Mouse (Mus musculus) lung, embryonic 15.5 days (tissue): ENCODE measurements at regions not wholly inside any gene's neighbourhood (a gene's known extent, or its start where the extent isn't known, plus 50 kb on each side); places are given as distances from the start of the nearest gene placed in this dataset.

Source experiments
- ATAC-seq: fragments of 200-750 bp; cut with Nextera tagmentation; 2 replicates; pipeline ENCODE4 v1.8.0; 2017; ENCODE audit warnings: moderate number of reproducible peaks, borderline replicate concordance; ENCODE audit not compliant: low FRiP score, low TSS enrichment; ENCODE audit errors: extremely low read depth
- H3K27ac ChIP-seq: fragments of 300-500 bp; sonication (generic); 2 replicates; pipeline ENCODE4 v1.5.1; 2015; ENCODE audit warnings: moderate library complexity, mild to moderate bottlenecking, inconsistent platforms
- H3K27me3 ChIP-seq: fragments of 300-500 bp; sonication (generic); 2 replicates; pipeline ENCODE4 v1.6.1; 2015; ENCODE audit warnings: inconsistent platforms
- H3K36me3 ChIP-seq: fragments of 300-500 bp; sonication (generic); 2 replicates; pipeline ENCODE4 v1.6.1; 2015; ENCODE audit warnings: inconsistent platforms
- H3K4me1 ChIP-seq: fragments of 300-500 bp; sonication (generic); 2 replicates; pipeline ENCODE4 v1.6.1; 2015; ENCODE audit warnings: inconsistent platforms
- H3K4me2 ChIP-seq: fragments of 300-500 bp; sonication (generic); 2 replicates; pipeline ENCODE4 v1.6.1; 2015; ENCODE audit warnings: inconsistent platforms, mild to moderate bottlenecking, moderate library complexity
- H3K4me3 ChIP-seq: fragments of 300-500 bp; sonication (generic); 2 replicates; pipeline ENCODE4 v1.5.1; 2015; ENCODE audit warnings: mild to moderate bottlenecking, inconsistent platforms
- H3K9ac ChIP-seq: fragments of 300-500 bp; sonication (generic); 2 replicates; pipeline ENCODE4 v1.6.1; 2015; ENCODE audit warnings: inconsistent platforms
- H3K9me3 ChIP-seq: fragments of 300-500 bp; sonication (generic); 2 replicates; pipeline ENCODE4 v1.6.1; 2016; ENCODE audit warnings: inconsistent platforms
- WGBS: fragments of 180-500 bp; shearing (Covaris S2); methylation state at CpG from one replicate; pipeline ENCODE4 v1.1.7; 2015; 5-methylcytosine and 5-hydroxymethylcytosine counted together

DNA sequence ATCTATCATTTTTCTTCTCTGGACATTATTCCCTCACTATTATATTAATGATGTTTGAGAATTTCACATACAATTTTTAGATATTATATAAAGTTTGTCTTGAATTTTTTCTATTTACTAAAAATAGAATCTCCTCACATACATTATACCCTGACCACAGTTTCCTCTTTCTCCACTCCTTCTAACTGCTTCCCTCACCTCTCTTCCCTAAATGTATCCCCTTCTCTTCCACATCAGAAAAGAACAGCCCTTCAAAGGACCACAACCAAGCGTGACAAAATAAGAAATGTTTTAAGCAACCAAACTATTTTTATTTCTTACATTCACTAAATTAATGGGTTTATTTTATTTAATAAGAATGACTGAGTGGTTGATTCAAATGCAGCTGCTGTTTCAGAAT lies 1034.9 kb upstream of the Slc10a2 start:
- Histone ChIP-seq H3K27ac (no peak overlapping the region), H3K36me3 (no peaks in the 10 kb centered on the region), H3K4me3 (no peak overlapping the region), H3K4me2 (no peak overlapping the region), H3K9ac (no peak overlapping the region), H3K9me3 (no peaks in the 10 kb centered on the region), H3K27me3 (no peaks in the 10 kb centered on the region), H3K4me1 (no peaks in the 10 kb centered on the region)
- ATAC-seq = no peak
- 86% methylated on average over 1 of the region's 1 CpGs for WGBS

DNA sequence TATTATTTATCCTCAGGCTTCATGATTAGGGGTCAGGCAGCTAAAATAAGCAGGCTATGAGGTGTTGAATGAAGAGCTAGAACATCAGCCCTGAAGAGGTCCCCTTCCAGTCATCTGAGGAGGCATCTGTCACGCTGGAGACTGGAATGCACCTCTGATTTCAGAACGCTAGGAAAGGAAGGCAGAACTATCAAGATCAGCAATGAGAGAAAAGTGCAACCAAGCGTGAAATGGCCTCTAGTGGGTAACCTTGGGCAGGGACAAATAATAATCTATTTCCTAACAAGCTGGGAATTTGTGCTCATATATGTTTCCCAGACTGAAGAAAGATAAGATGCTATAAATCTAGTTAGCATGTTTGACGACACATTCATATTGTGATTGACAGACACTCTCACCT lies 1034.0 kb upstream of the Slc10a2 start:
- no peak for ATAC-seq
- H3K27ac ChIP-seq = no peak overlapping the region
- no peak overlapping the region for H3K4me3 ChIP-seq
- H3K27me3 ChIP-seq = no peaks in the 10 kb centered on the region
- no peaks in the 10 kb centered on the region for H3K36me3 ChIP-seq
- H3K4me2 ChIP-seq = no peak overlapping the region
- 30% methylated on average over 4 of the region's 4 CpGs for WGBS
- H3K9me3 ChIP-seq = no peaks in the 10 kb centered on the region
- H3K9ac ChIP-seq = no peak overlapping the region
- H3K4me1 ChIP-seq = no peaks in the 10 kb centered on the region

DNA sequence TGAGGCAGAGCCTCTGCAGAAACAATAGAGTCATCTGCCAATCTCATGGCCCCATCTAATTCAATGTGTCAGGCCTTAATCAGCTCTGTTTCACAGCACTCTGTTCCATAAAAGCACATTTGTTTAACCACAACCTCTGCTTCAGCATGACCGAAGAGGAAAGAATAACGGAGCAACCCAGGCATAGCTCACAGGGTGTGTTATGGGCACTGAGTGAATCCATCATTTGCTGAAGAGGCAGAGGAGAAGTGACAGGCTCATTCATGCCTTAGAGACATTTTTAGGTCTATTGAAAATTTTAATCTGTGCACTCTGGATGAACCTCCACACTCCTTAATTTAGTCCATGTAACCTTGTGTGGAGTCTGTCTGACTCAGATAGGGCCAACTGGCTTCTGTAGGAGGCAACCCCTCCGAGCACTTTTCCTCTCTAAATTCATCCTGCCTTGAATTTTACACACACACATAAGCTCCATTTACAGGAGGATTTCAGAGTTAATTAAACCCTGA lies 1027.1 kb upstream of the Slc10a2 start:
- Histone ChIP-seq H3K36me3 (no peaks in the 10 kb centered on the region), H3K27ac (no peak overlapping the region), H3K4me1 (no peaks in the 10 kb centered on the region), H3K9ac (no peak overlapping the region), H3K9me3 (no peaks in the 10 kb centered on the region), H3K4me2 (no peak overlapping the region), H3K27me3 (no peaks in the 10 kb centered on the region), H3K4me3 (no peak overlapping the region)
- ATAC-seq = no peak
- WGBS = 73% methylated on average over 3 of the region's 3 CpGs

DNA sequence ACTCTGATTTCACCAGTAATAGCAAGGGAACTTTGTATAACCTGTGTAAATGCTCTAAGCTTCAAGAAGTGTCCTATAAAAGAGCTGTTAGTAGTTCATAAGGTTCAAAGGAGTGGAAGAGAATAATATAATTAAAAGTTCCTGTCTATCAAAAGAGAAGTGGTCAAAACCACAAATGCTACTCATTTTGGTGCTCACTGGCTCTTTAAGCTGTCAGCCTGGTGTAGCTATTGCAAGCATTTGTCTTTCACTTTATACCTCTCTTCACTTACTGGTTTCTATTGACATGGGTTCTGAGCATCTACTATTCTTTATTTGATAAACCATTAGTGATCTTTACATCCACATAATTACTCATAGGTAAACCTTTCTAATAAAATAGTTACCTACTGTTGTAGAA lies 1020.1 kb upstream of the Slc10a2 start:
- Histone ChIP-seq H3K4me1 (no peaks in the 10 kb centered on the region), H3K9ac (no peak overlapping the region), H3K9me3 (no peaks in the 10 kb centered on the region), H3K4me3 (no peak overlapping the region), H3K27me3 (no peaks in the 10 kb centered on the region), H3K27ac (no peak overlapping the region), H3K36me3 (no peaks in the 10 kb centered on the region), H3K4me2 (no peak overlapping the region)
- no peak for ATAC-seq

DNA sequence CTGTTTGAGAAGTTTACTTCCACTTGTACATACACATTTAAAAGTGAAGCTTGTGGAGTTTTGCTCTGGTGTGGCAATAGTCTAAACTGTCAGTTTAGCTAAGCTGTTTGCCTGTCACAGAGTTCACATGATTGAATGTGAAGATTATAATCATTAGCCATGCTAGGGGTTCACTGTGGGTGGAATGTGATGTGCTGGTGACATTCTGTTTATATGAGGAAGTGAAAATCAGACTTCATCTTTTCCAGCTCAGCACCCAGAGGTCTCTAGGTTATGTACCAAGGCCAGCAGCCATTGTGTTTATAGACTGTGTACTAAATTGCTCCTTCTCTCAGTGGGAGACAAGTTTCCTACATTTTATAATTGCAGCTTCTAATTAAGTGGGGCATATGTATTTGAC lies 1014.4 kb upstream of the Slc10a2 start:
- Histone ChIP-seq H3K36me3 (no peaks in the 10 kb centered on the region), H3K9ac (no peak overlapping the region), H3K9me3 (no peaks in the 10 kb centered on the region), H3K4me3 (no peak overlapping the region), H3K4me1 (no peaks in the 10 kb centered on the region), H3K27ac (no peak overlapping the region), H3K4me2 (no peak overlapping the region), H3K27me3 (no peaks in the 10 kb centered on the region)
- ATAC-seq = peak; percentile 76; the same call in 1 of the 2 replicates

DNA sequence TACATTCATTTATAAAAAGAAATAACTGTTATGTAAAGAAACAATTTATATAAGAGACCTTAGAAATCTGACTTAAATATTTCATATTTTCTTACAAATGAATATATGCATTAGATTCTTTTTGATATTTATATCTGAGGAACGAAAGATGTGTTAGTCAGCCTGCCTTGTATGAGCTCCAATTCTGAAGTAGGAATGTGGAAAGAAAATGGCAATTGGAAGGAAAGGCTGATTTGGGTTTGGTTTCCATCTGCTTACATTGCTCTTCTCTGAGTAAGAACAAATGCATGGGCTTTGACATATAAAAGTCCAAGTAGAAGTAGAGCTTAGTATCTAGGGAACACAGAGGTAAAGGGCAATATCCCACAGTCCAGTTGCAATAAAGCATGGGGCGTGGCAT lies 1006.2 kb upstream of the Slc10a2 start:
- H3K4me3 ChIP-seq = no peak overlapping the region
- WGBS = 76% methylated on average over 2 of the region's 2 CpGs
- ATAC-seq = no peak

DNA sequence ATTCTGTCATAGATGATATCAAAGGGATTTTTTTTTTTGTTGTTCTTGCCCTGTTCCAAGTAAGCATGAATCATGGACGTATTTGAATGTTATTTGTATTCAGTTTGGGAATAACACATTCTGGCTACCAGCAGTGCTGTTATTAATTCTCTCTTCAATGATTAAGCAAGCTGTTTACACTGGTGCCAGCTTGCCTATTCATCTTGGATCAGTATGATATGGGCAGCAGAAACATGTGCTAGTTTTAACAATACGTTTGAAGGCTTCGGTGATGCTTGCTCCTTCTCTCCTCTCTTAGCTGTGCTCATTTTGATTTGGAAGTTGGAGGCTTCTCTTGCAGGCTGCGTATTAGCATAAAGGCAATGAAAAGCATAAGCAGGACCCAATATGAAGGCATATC lies 984.9 kb upstream of the Slc10a2 start:
- Histone ChIP-seq H3K4me1 (no peaks in the 10 kb centered on the region), H3K27me3 (no peaks in the 10 kb centered on the region), H3K9ac (no peak overlapping the region), H3K4me2 (no peak overlapping the region), H3K27ac (no peak overlapping the region), H3K9me3 (no peaks in the 10 kb centered on the region), H3K4me3 (no peak overlapping the region), H3K36me3 (no peaks in the 10 kb centered on the region)
- 87% methylated on average over 4 of the region's 4 CpGs for WGBS
- ATAC-seq = no peak

More for the DNA sequence above, 1006.2 kb upstream of the Slc10a2 start:
- Histone ChIP-seq H3K9ac (no peak overlapping the region), H3K27me3 (no peaks in the 10 kb centered on the region), H3K4me2 (no peak overlapping the region), H3K4me1 (no peaks in the 10 kb centered on the region), H3K27ac (no peak overlapping the region), H3K36me3 (no peaks in the 10 kb centered on the region), H3K9me3 (no peaks in the 10 kb centered on the region)

DNA sequence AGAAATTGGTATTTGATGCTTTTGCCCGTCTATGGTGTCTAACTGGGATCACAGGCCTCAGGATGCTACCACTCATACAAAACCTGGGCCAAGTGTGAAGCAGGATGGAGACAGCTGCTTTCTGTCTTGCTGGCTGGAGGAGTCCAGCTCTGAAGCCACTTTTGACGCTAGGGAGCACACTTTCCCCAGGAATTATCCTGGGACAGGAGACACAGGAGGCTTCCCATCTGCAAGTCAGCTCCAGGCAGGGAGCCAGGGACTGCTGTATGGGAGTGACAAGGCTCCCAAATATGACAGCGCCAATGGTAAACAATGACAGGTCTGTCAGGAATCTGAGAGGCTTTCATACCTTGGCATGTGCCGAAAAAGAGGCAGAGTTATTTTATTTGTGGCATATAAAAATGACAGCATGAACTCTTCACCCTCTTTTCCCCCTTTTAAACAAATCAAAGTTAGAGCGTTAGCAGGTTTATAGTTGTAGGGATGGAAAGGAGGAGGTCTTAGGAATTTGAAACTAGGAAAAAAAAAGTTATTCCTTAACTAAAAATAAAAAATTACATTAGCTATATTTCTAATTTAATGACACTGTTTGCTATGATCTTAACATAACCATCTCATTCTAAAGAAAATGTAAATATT lies 938.9 kb upstream of the Slc10a2 start:
- no peak overlapping the region for H3K4me2 ChIP-seq
- no peak overlapping the region for H3K4me3 ChIP-seq
- no peaks in the 10 kb centered on the region for H3K9me3 ChIP-seq
- peak; percentile 89 for ATAC-seq
- no peaks in the 10 kb centered on the region for H3K4me1 ChIP-seq
- no peak overlapping the region for H3K9ac ChIP-seq
- no peaks in the 10 kb centered on the region for H3K27me3 ChIP-seq
- H3K27ac ChIP-seq = no peak overlapping the region
- H3K36me3 ChIP-seq = no peaks in the 10 kb centered on the region
- 5% methylated on average over 5 of the region's 5 CpGs for WGBS

DNA sequence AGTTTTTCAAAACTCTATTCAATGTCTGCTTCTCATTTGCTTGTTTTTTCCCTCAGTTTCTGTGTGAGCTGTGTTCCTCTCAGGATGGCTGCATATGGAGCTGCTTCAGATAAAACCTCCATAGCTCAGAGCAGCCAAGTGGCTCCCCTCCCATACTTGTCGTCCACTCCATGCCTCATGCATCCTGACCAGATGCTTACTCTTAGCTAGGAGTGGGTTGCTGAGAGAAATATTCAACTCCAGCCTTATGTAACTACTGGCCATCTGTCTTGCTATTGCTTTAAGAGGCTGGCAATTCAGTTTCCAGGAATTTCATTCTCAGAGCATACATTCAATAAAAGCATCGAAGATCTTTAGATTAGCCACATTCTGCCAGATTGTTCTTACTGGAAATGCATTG lies 907.1 kb upstream of the Slc10a2 start:
- Histone ChIP-seq H3K27ac (peak overlapping the region; percentile 37; the same call in 1 of the 2 replicates), H3K27me3 (no peaks in the 10 kb centered on the region), H3K4me3 (no peak overlapping the region), H3K4me1 (0 out of 2 replicates have a peak, but pooled peaks cover 3% of the 10 kb centered on the region), H3K36me3 (no peaks in the 10 kb centered on the region), H3K9ac (no peak overlapping the region), H3K4me2 (no peak overlapping the region), H3K9me3 (no peaks in the 10 kb centered on the region)
- peak; percentile 39; the same call in 1 of the 2 replicates for ATAC-seq
- WGBS = 41% methylated on average over 2 of the region's 2 CpGs

DNA sequence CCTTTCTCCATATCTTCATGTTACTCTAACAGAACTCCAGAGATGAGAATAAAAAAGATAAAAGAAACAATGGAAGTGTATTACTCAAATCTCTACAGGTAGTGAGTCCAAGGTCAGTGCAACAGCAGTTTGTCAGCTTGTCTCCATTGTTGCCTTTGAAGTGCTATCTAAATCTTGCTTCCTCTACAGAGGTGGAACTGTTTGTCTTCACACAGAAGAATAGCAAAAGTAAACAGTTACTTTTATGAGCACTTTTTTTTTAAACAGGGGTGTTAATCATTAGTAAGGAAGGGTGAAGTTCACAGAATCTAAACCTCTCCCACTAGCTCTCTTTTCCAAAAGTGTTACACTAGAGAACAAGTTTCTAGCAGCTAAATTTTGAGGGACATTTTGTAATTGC lies 906.0 kb upstream of the Slc10a2 start:
- no peaks in the 10 kb centered on the region for H3K27me3 ChIP-seq
- peak overlapping the region; percentile 39; the same call in 1 of the 2 replicates for H3K27ac ChIP-seq
- H3K36me3 ChIP-seq = no peaks in the 10 kb centered on the region
- H3K4me1 ChIP-seq = 0 out of 2 replicates have a peak, but pooled peaks cover 3% of the 10 kb centered on the region
- no peaks in the 10 kb centered on the region for H3K9me3 ChIP-seq
- no peak overlapping the region for H3K9ac ChIP-seq
- no peak overlapping the region for H3K4me2 ChIP-seq
- H3K4me3 ChIP-seq = no peak overlapping the region
- no peak for ATAC-seq

DNA sequence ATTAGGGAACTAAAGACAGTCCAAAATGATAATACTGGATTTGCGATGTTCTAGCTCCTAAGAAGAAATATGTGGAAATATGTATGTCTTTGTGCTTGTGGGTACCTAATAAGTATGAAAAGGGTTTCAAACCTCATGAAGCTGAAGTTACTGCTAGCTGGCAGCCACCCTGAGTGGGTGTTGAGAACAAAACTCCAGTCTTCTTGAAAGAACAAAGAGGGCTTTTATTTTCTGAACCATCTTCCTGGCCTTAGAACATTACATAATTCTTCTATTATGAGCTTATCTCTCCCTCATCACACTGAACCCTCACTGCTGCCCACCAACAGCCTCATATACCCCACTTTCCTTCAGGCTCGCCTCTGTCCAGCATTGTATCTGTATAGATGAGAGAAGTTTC lies 905.6 kb upstream of the Slc10a2 start:
- ATAC-seq = no peak
- Histone ChIP-seq H3K9ac (no peak overlapping the region), H3K4me1 (0 out of 2 replicates have a peak, but pooled peaks cover 3% of the 10 kb centered on the region), H3K36me3 (no peaks in the 10 kb centered on the region), H3K27ac (no peak overlapping the region; the same call in 1 of the 2 replicates), H3K4me2 (no peak overlapping the region), H3K4me3 (no peak overlapping the region), H3K27me3 (no peaks in the 10 kb centered on the region), H3K9me3 (no peaks in the 10 kb centered on the region)
- WGBS = 51% methylated on average over 2 of the region's 2 CpGs

DNA sequence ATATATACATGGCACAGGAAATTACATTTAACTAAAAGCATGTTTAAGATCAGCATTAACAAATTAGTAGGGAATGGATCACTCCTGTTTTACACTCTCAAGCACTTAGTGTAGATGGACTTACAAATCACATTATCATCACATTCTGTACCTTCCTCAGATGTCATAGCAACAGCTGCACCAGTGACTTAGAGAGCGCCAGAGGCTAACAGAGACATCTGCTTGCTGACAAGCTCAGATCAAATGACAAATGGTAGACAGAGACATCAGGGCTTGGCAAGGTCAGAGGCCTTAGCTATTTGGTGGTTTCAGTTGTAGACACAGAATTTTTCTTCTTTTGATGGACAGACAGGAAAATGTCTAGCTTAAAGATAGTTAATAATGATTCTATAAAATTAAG lies 897.5 kb upstream of the Slc10a2 start:
- H3K27me3 ChIP-seq = no peaks in the 10 kb centered on the region
- 49% methylated on average over 1 of the region's 1 CpGs for WGBS

DNA sequence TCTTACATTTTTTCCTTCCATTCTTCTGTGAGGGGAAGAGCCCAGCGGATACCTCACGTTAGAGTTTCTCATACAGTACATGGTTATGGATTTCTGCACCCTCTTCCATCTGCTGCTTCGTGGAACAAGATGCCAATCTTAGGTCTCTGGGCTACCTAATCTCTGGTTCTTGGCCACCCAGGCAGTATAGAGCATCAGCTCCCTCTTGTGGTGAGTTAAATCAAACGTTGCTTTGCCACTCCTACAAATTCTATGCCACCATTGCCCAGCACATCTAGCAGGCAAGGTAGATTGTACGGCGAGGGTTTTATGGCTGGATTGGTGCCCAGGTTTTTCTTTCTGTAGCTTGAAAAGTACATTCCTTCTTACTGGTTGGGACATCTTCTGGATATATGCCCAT lies 889.7 kb upstream of the Slc10a2 start:
- no peaks in the 10 kb centered on the region for H3K4me1 ChIP-seq
- H3K27me3 ChIP-seq = no peaks in the 10 kb centered on the region
- H3K9ac ChIP-seq = no peak overlapping the region
- WGBS = 64% methylated on average over 6 of the region's 6 CpGs
- H3K4me2 ChIP-seq = no peak overlapping the region
- no peaks in the 10 kb centered on the region for H3K9me3 ChIP-seq
- H3K27ac ChIP-seq = no peak overlapping the region
- ATAC-seq = no peak
- H3K36me3 ChIP-seq = no peaks in the 10 kb centered on the region
- no peak overlapping the region for H3K4me3 ChIP-seq

More for the DNA sequence above, 897.5 kb upstream of the Slc10a2 start:
- Histone ChIP-seq H3K27ac (no peak overlapping the region), H3K4me2 (no peak overlapping the region), H3K36me3 (no peaks in the 10 kb centered on the region), H3K9ac (no peak overlapping the region), H3K4me1 (no peaks in the 10 kb centered on the region), H3K4me3 (no peak overlapping the region), H3K9me3 (no peaks in the 10 kb centered on the region)
- ATAC-seq = no peak
